8 mouse cellular contexts compared by ENCODE assay signal in the genomic region with DNA sequence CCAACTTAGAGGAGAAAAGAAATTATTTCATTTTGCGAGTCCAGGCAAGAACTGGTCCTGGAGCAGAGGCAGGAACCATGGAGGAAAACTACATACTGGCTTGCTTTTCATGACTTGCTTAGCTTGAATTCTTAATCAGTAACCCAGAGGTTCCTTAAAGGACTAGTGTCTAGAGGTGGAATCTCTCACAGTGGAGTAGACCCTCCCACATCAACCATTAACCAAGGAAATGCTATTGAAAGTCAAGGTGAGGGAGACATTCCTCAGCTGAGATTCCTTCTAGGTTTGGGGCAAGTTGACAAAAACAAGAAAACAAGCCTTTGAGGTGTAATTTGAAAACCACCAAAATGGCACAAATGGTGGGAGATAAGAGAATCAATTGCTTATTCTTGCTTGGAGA. TPM values are rescaled to one million over a fixed set of nuclear protein-coding genes. Genes with fewer than 3 reads are reported as not detected.
DNase-seq lines count a peak whose midpoint lies in the region; ATAC-seq lines count a peak whose summit lies in the region.

Gene Scp2, minus strand, starts transcription at position 119 of the 400 bp plus-strand sequence.

- ATAC-seq in kidney, embryonic 16.5 days (ENCODE audit: low FRiP score, low TSS enrichment) = peak; percentile 83
- ATAC-seq in megakaryocyte progenitor cell, adult 5-6 weeks (replicated peaks; ENCODE audit: poor library complexity) = no peak

- peak within 1 kb of the TSS; percentile 24 for H3K4me2 ChIP-seq in kidney, embryonic 16.5 days (replicated peaks; ENCODE audit: low read depth, low read length)

- H3K4me3 ChIP-seq in brown adipose tissue, adult 24 weeks (ENCODE audit: insufficient read depth, low read depth, low read length) = no peak within 1 kb of the TSS
- H3K4me3 ChIP-seq in kidney, embryonic 16.5 days (ENCODE audit: low read length) = peak within 1 kb of the TSS; percentile 28

- no peaks in the 10 kb centered on the region for H3K36me3 ChIP-seq in kidney, embryonic 16.5 days (ENCODE audit: insufficient read depth, low read length)

- no peak within 1 kb of the TSS for H3K27ac ChIP-seq in brown adipose tissue, adult 24 weeks (replicated peaks; ENCODE audit: low read depth, low read length)
- H3K27ac ChIP-seq in kidney, embryonic 16.5 days (ENCODE audit: low read length) = peak within 1 kb of the TSS; percentile 82

- H3K9ac ChIP-seq in kidney, embryonic 16.5 days (replicated peaks; ENCODE audit: low read length) = 0 out of 2 replicates have a peak within 1 kb of the TSS, but pooled peaks have one; percentile 20

- H3K4me1 ChIP-seq in brown adipose tissue, adult 24 weeks (ENCODE audit: control insufficient read depth, insufficient read depth, insufficient read length, low read length) = no peaks in the 10 kb centered on the region
- H3K4me1 ChIP-seq in kidney, embryonic 16.5 days (ENCODE audit: insufficient read depth, low read length) = no peaks in the 10 kb centered on the region

- WGBS in kidney, embryonic 16.5 days = 81% methylated on average over 1 of the region's 1 CpGs

- H3K27me3 ChIP-seq in kidney, embryonic 16.5 days (ENCODE audit: insufficient read depth, low read length) = no peaks in the 10 kb centered on the region

- H3K9me3 ChIP-seq in kidney, embryonic 16.5 days (ENCODE audit: low read length) = peaks cover 6% of the 10 kb centered on the region; the same call in 1 of the 2 replicates

- DNase-seq in left cerebral cortex, adult 18-20 months (ENCODE audit: low spot score in 2 of 2) = no peak
- DNase-seq in left cerebral cortex, adult 11 months (ENCODE audit: low spot score) = no peak
- no peak for DNase-seq in heart, adult 8-10 months (ENCODE audit: low spot score)
- no peak for DNase-seq in Muller cell, postnatal 12 days (ENCODE audit: inconsistent ontology term)
- no peak for DNase-seq in cerebellum, postnatal 10 days

RNA-seq across cellular contexts. Expression of gene Scp2, which starts in this region (rescaled TPM):
- 100 to 1,000 TPM; 103 to 109 TPM for total RNA-seq in left cerebral cortex, adult 18-20 months (2021)
- 804 and 975 TPM in 2 replicates for polyA plus RNA-seq in brown adipose tissue, adult 24 weeks (2012; ENCODE audit: insufficient read depth, insufficient read length, missing spikeins)
- 100 to 1,000 TPM; 348 to 427 (median 386) TPM for total RNA-seq in heart, adult 8-10 months (2022)
- 264 and 288 TPM in 2 replicates for polyA plus RNA-seq in kidney, embryonic 16.5 days (2015; fragmentation: Nextera tagmentation; extraction: Ambion mirVana)
- 205 and 243 TPM in 2 replicates for total RNA-seq in megakaryocyte progenitor cell, adult 5-6 weeks (2015)
- total RNA-seq in megakaryocyte progenitor cell, adult 5-6 weeks (2017) = 288 and 345 TPM in 2 replicates
